Mouse (Mus musculus) neural tube, embryonic 11.5 days (tissue): Measurements from ENCODE around the gene Actn1. TPM values are rescaled to one million over a fixed set of nuclear protein-coding genes. Genes with fewer than 3 reads are reported as not detected.

Experiments
- ATAC-seq: fragments of 200-750 bp; cut with Nextera tagmentation; 2 replicates; pipeline ENCODE4 v1.8.0; 2017; ENCODE audit warnings: moderate number of reproducible peaks, mild to moderate bottlenecking, moderate TSS enrichment, moderate library complexity; ENCODE audit not compliant: insufficient read depth, low FRiP score, low TSS enrichment
- DNase-seq: peaks from one replicate; pipeline ENCODE4 v3.0.0-alpha.2; 2015; ENCODE audit warnings: low spot score
- H3K27ac ChIP-seq: fragments of 300-500 bp; sonication (generic); 2 replicates; pipeline ENCODE4 v1.5.1; 2014; ENCODE audit warnings: low read depth, mild to moderate bottlenecking, low read length
- H3K27me3 ChIP-seq: fragments of 300-500 bp; sonication (generic); 2 replicates; pipeline ENCODE4 v1.6.1; 2014; ENCODE audit warnings: mild to moderate bottlenecking, low read length, mixed read lengths; ENCODE audit not compliant: control insufficient read depth, insufficient read depth
- H3K36me3 ChIP-seq: fragments of 300-500 bp; sonication (generic); 2 replicates; pipeline ENCODE4 v1.6.1; 2014; ENCODE audit warnings: mild to moderate bottlenecking, low read length, moderate library complexity, mixed read lengths; ENCODE audit not compliant: control insufficient read depth, insufficient read depth
- H3K4me1 ChIP-seq: fragments of 300-500 bp; sonication (generic); 2 replicates; pipeline ENCODE4 v1.6.1; 2014; ENCODE audit warnings: low read length, mixed read lengths; ENCODE audit not compliant: control insufficient read depth, insufficient read depth
- H3K4me2 ChIP-seq: fragments of 300-500 bp; sonication (generic); 2 replicates; pipeline ENCODE4 v1.6.1; 2014; ENCODE audit warnings: low read depth, mild to moderate bottlenecking, moderate library complexity
- H3K4me3 ChIP-seq: fragments of 300-500 bp; sonication (generic); 2 replicates; pipeline ENCODE4 v1.5.1; 2014; ENCODE audit warnings: low read depth, low read length
- H3K9ac ChIP-seq: fragments of 300-500 bp; sonication (generic); 2 replicates; pipeline ENCODE4 v1.6.1; 2014; ENCODE audit warnings: mild to moderate bottlenecking, low read length
- H3K9me3 ChIP-seq: fragments of 300-500 bp; sonication (generic); 2 replicates; pipeline ENCODE4 v1.6.1; 2016; ENCODE audit warnings: low read length; ENCODE audit not compliant: control insufficient read depth
- WGBS: fragments of 180-500 bp; shearing (Covaris S2); extraction: QIAGEN DNeasy Blood & Tissue Kit; methylation state at CpG from one replicate; pipeline ENCODE4 v1.1.7; 2014; 5-methylcytosine and 5-hydroxymethylcytosine counted together
- polyA plus RNA-seq: library from polyadenylated mRNA; unstranded; fragments of >200 nt; fragmentation: Nextera tagmentation; extraction: Ambion mirVana; gene quantifications from 2 replicates; pipeline ENCODE4 v1.2.1, GENCODE M21; 2014

The Actn1 gene
- polyA plus RNA-seq, 1 experiment from 2014 or later: 20.6 TPM

- DNase-seq (no peak), ATAC-seq (no peak)
- Histone ChIP-seq H3K27me3 (no peaks in the 10 kb centered on the region), H3K9ac (no peak overlapping the region), H3K27ac (no peak overlapping the region), H3K9me3 (no peaks in the 10 kb centered on the region), H3K4me1 (peaks cover 31% of the 10 kb centered on the region), H3K36me3 (no peaks in the 10 kb centered on the region), H3K4me2 (no peak overlapping the region), H3K4me3 (no peak overlapping the region)
- 95% methylated on average over 4 of the region's 4 CpGs for WGBS
Measured at GRCm38 (mm10) chr12:80232840-80233218, 27.3 kb downstream of the Actn1 start.

- WGBS: 84% methylated on average over 9 of the region's 9 CpGs
- no peak overlapping the region for H3K4me2 ChIP-seq
- DNase-seq (no peak), ATAC-seq (no peak)
- H3K4me1 ChIP-seq: peaks cover 34% of the 10 kb centered on the region
- H3K27me3 ChIP-seq: no peaks in the 10 kb centered on the region
- H3K4me3 ChIP-seq: no peak overlapping the region
- H3K9ac ChIP-seq: no peak overlapping the region
- no peaks in the 10 kb centered on the region for H3K9me3 ChIP-seq
- no peak overlapping the region for H3K27ac ChIP-seq
- H3K36me3 ChIP-seq: no peaks in the 10 kb centered on the region
Measured at GRCm38 (mm10) chr12:80232076-80232839, 27.9 kb downstream of the Actn1 start.

GRCm38 (mm10) chr12:80231317-80231716, 28.9 kb downstream of the Actn1 start:
- ATAC-seq: no peak
- Histone ChIP-seq H3K36me3 (no peaks in the 10 kb centered on the region), H3K27ac (no peak overlapping the region), H3K4me2 (no peak overlapping the region), H3K9ac (no peak overlapping the region), H3K27me3 (no peaks in the 10 kb centered on the region), H3K9me3 (no peaks in the 10 kb centered on the region), H3K4me1 (peaks cover 34% of the 10 kb centered on the region), H3K4me3 (no peak overlapping the region)
- DNase-seq: no peak
- 33% methylated on average over 5 of the region's 5 CpGs for WGBS

GRCm38 (mm10) chr12:80230854-80231253, 29.3 kb downstream of the Actn1 start:
- H3K27me3 ChIP-seq: no peaks in the 10 kb centered on the region
- no peak overlapping the region for H3K4me3 ChIP-seq
- DNase-seq (peak; percentile 20), ATAC-seq (no peak)
- H3K4me1 ChIP-seq: peaks cover 34% of the 10 kb centered on the region
- H3K36me3 ChIP-seq: no peaks in the 10 kb centered on the region
- peak overlapping the region; percentile 33 for H3K9ac ChIP-seq
- H3K9me3 ChIP-seq: no peaks in the 10 kb centered on the region
- H3K4me2 ChIP-seq: 0 out of 2 replicates have a peak overlapping the region, but pooled peaks have one; percentile 10
- WGBS: 57% methylated on average over 5 of the region's 5 CpGs
- peak overlapping the region; percentile 73 for H3K27ac ChIP-seq

- 0 out of 2 replicates have a peak overlapping the region, but pooled peaks have one; percentile 19 for H3K4me2 ChIP-seq
- WGBS: 8% methylated on average over 10 of the region's 10 CpGs
- ATAC-seq: no peak
- H3K4me3 ChIP-seq: no peak overlapping the region
- peak overlapping the region; percentile 73 for H3K27ac ChIP-seq
- DNase-seq: peak; percentile 69
- H3K9ac ChIP-seq: peak overlapping the region; percentile 33
- H3K9me3 ChIP-seq: no peaks in the 10 kb centered on the region
- no peaks in the 10 kb centered on the region for H3K27me3 ChIP-seq
- no peaks in the 10 kb centered on the region for H3K36me3 ChIP-seq
- peaks cover 34% of the 10 kb centered on the region for H3K4me1 ChIP-seq
Measured at GRCm38 (mm10) chr12:80230111-80230700, 30.0 kb downstream of the Actn1 start.

- Histone ChIP-seq H3K27ac (peak overlapping the region; percentile 73), H3K4me2 (no peak overlapping the region), H3K9me3 (no peaks in the 10 kb centered on the region), H3K4me3 (no peak overlapping the region), H3K9ac (no peak overlapping the region), H3K36me3 (no peaks in the 10 kb centered on the region), H3K27me3 (no peaks in the 10 kb centered on the region), H3K4me1 (peaks cover 34% of the 10 kb centered on the region)
- no peak for DNase-seq
- ATAC-seq: no peak
- WGBS: 54% methylated on average over 5 of the region's 5 CpGs
Measured at GRCm38 (mm10) chr12:80229010-80229800, 31.0 kb downstream of the Actn1 start.

- no peak overlapping the region; the same call in 1 of the 2 replicates for H3K27ac ChIP-seq
- peaks cover 42% of the 10 kb centered on the region for H3K4me1 ChIP-seq
- 73% methylated on average over 5 of the region's 5 CpGs for WGBS
Measured at GRCm38 (mm10) chr12:80228356-80228755, 31.8 kb downstream of the Actn1 start.

GRCm38 (mm10) chr12:80227835-80228234, 32.3 kb downstream of the Actn1 start:
- no peaks in the 10 kb centered on the region for H3K9me3 ChIP-seq
- H3K4me2 ChIP-seq: no peak overlapping the region
- 13% methylated on average over 3 of the region's 3 CpGs for WGBS
- H3K4me3 ChIP-seq: no peak overlapping the region
- H3K4me1 ChIP-seq: peaks cover 43% of the 10 kb centered on the region
- peak; percentile 49 for DNase-seq
- H3K27me3 ChIP-seq: no peaks in the 10 kb centered on the region
- ATAC-seq: no peak
- H3K27ac ChIP-seq: peak overlapping the region; percentile 70; the same call in 1 of the 2 replicates
- H3K9ac ChIP-seq: no peak overlapping the region
- H3K36me3 ChIP-seq: no peaks in the 10 kb centered on the region

More at GRCm38 (mm10) chr12:80228356-80228755, 31.8 kb downstream of the Actn1 start:
- Histone ChIP-seq H3K9ac (no peak overlapping the region), H3K36me3 (no peaks in the 10 kb centered on the region), H3K9me3 (no peaks in the 10 kb centered on the region), H3K27me3 (no peaks in the 10 kb centered on the region), H3K4me3 (no peak overlapping the region), H3K4me2 (no peak overlapping the region)
- DNase-seq (no peak), ATAC-seq (no peak)
